Mouse (Mus musculus): ENCODE data around the gene Dnajb2. TPM values are rescaled to one million over a fixed set of nuclear protein-coding genes. Genes with fewer than 3 reads are reported as not detected.

Dnajb2 gene
- polyA plus RNA-seq, 1 experiment, result 23.8 TPM

GRCm38 (mm10) chr1:75191622-75192402 is 44.4 kb upstream of the Dnajb2 start, which contains the start of the genes Ankzf1 and Atg9a:
Ankzf1 (plus strand) TSS chr1:75192151.
Atg9a (minus strand) TSS chr1:75192196.
- no peaks in the 10 kb centered on the region for H3K9me3 ChIP-seq (replicated peaks; ENCODE audit: control insufficient read depth, insufficient read depth, low read length, poor library complexity, severe bottlenecking)
- peak within 1 kb of the TSS; percentile 82 for H3K9ac ChIP-seq (ENCODE audit: low read depth, poor library complexity, severe bottlenecking)
- peak within 1 kb of the TSS; percentile 86 for H3K4me3 ChIP-seq (ENCODE audit: low read depth, low read length)
- peak within 1 kb of the TSS; percentile 22; the same call in 1 of the 2 replicates for H3K27ac ChIP-seq (ENCODE audit: insufficient read depth, low read length)
- 0 out of 2 replicates have a peak, but pooled peaks cover 5% of the 10 kb centered on the region for H3K36me3 ChIP-seq (ENCODE audit: control insufficient read depth, insufficient read depth, low read length, poor library complexity, severe bottlenecking)
- no peaks in the 10 kb centered on the region for H3K27me3 ChIP-seq (ENCODE audit: control insufficient read depth, insufficient read depth, low read length, poor library complexity, severe bottlenecking)
- no peaks in the 10 kb centered on the region for H3K4me1 ChIP-seq (ENCODE audit: control insufficient read depth, insufficient read depth, low read length)
- TF ChIP-seq POLR2A (IDR thresholded peaks at IDR 0.05; ENCODE audit: insufficient read depth, low read length) (no peak), EP300 (IDR thresholded peaks at IDR 0.05; ENCODE audit: insufficient read depth, low read depth, low read length) (no peak), CTCF (IDR thresholded peaks at IDR 0.05; ENCODE audit: low read depth, low read length) (no peak)

DNA sequence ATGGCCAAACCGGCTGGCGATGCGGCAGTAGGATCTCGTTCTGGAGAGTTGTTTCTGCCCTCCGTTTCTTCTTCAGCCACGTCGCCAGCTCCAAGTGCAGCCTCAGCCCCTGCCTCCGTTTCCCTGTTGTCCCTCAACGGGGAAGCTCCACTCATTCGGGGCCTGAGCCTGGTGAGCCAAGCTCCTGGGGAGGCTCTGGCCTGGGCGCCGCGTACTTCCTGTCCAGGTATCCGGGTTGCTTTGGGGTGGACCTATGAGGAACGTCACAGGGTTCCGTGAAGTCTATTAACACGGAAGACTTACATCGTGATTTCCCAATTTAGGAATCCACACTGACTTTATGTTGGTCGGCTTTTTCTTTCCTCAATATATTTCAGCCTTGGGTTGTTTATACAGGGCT is 43.8 kb upstream of the Dnajb2 start:
- Histone ChIP-seq H3K36me3 (ENCODE audit: control insufficient read depth, insufficient read depth, low read length, poor library complexity, severe bottlenecking) (0 out of 2 replicates have a peak, but pooled peaks cover 5% of the 10 kb centered on the region), H3K4me1 (ENCODE audit: control insufficient read depth, insufficient read depth, low read length) (no peaks in the 10 kb centered on the region), H3K9me3 (replicated peaks; ENCODE audit: control insufficient read depth, insufficient read depth, low read length, poor library complexity, severe bottlenecking) (no peaks in the 10 kb centered on the region), H3K4me3 (ENCODE audit: low read depth, low read length) (peak overlapping the region; percentile 76), H3K9ac (ENCODE audit: low read depth, poor library complexity, severe bottlenecking) (peak overlapping the region; percentile 58), H3K27me3 (ENCODE audit: control insufficient read depth, insufficient read depth, low read length, poor library complexity, severe bottlenecking) (no peaks in the 10 kb centered on the region), H3K27ac (ENCODE audit: insufficient read depth, low read length) (peak overlapping the region; percentile 22; the same call in 1 of the 2 replicates)
- TF ChIP-seq EP300 (IDR thresholded peaks at IDR 0.05; ENCODE audit: insufficient read depth, low read depth, low read length) (no peak), CTCF (IDR thresholded peaks at IDR 0.05; ENCODE audit: low read depth, low read length) (no peak), POLR2A (IDR thresholded peaks at IDR 0.05; ENCODE audit: insufficient read depth, low read length) (no peak)

DNA sequence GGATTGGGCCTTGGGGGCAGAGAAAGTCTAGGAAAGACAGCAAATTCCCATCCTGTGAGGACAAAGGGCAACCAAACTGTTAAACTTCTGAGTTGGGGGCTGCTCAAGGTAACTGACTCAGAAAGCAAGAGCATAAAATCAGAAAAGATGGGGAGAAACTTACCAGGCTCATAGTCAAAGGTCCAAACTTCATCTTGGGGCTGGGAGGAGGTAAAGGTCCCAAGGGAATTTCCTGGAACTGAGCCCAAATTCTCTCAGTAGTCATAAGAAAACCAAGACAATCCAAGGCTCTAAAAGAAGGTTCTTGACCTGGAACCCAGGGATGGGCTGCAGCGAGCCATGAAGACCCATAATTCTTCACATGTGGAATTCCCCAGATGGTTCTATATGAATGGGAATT is 35.0 kb upstream of the Dnajb2 start:
- Histone ChIP-seq H3K9ac (ENCODE audit: low read depth, poor library complexity, severe bottlenecking) (no peak overlapping the region), H3K9me3 (replicated peaks; ENCODE audit: control insufficient read depth, insufficient read depth, low read length, poor library complexity, severe bottlenecking) (no peaks in the 10 kb centered on the region), H3K4me3 (ENCODE audit: low read depth, low read length) (no peak overlapping the region), H3K4me1 (ENCODE audit: control insufficient read depth, insufficient read depth, low read length) (no peaks in the 10 kb centered on the region), H3K36me3 (ENCODE audit: control insufficient read depth, insufficient read depth, low read length, poor library complexity, severe bottlenecking) (peaks cover 8% of the 10 kb centered on the region), H3K27me3 (ENCODE audit: control insufficient read depth, insufficient read depth, low read length, poor library complexity, severe bottlenecking) (no peaks in the 10 kb centered on the region), H3K27ac (ENCODE audit: insufficient read depth, low read length) (no peak overlapping the region)
- TF ChIP-seq EP300 (IDR thresholded peaks at IDR 0.05; ENCODE audit: insufficient read depth, low read depth, low read length) (no peak), POLR2A (IDR thresholded peaks at IDR 0.05; ENCODE audit: insufficient read depth, low read length) (no peak), CTCF (IDR thresholded peaks at IDR 0.05; ENCODE audit: low read depth, low read length) (no peak)

- Histone ChIP-seq H3K9me3 (replicated peaks; ENCODE audit: control insufficient read depth, insufficient read depth, low read length, poor library complexity, severe bottlenecking) (no peaks in the 10 kb centered on the region), H3K27ac (ENCODE audit: insufficient read depth, low read length) (no peak overlapping the region), H3K4me3 (ENCODE audit: low read depth, low read length) (peak overlapping the region; percentile 64), H3K4me1 (ENCODE audit: control insufficient read depth, insufficient read depth, low read length) (peaks cover 2% of the 10 kb centered on the region), H3K36me3 (ENCODE audit: control insufficient read depth, insufficient read depth, low read length, poor library complexity, severe bottlenecking) (peaks cover 12% of the 10 kb centered on the region), H3K27me3 (ENCODE audit: control insufficient read depth, insufficient read depth, low read length, poor library complexity, severe bottlenecking) (no peaks in the 10 kb centered on the region), H3K9ac (ENCODE audit: low read depth, poor library complexity, severe bottlenecking) (peak overlapping the region; percentile 55)
- TF ChIP-seq EP300 (IDR thresholded peaks at IDR 0.05; ENCODE audit: insufficient read depth, low read depth, low read length) (no peak), CTCF (IDR thresholded peaks at IDR 0.05; ENCODE audit: low read depth, low read length) (no peak), POLR2A (IDR thresholded peaks at IDR 0.05; ENCODE audit: insufficient read depth, low read length) (no peak)
Measured at GRCm38 (mm10) chr1:75208967-75209678, 27.1 kb upstream of the Dnajb2 start.

GRCm38 (mm10) chr1:75210136-75211087 is 25.8 kb upstream of the Dnajb2 start, which contains the start of the genes Glb1l and Stk16:
Glb1l (minus strand) TSS chr1:75210813.
Stk16 (plus strand) TSS chr1:75210838.
- H3K27ac ChIP-seq (ENCODE audit: insufficient read depth, low read length), result no peak within 1 kb of the TSS
- H3K36me3 ChIP-seq (ENCODE audit: control insufficient read depth, insufficient read depth, low read length, poor library complexity, severe bottlenecking), result peaks cover 24% of the 10 kb centered on the region
- no peaks in the 10 kb centered on the region for H3K9me3 ChIP-seq (replicated peaks; ENCODE audit: control insufficient read depth, insufficient read depth, low read length, poor library complexity, severe bottlenecking)
- peak within 1 kb of the TSS; percentile 97 for H3K4me3 ChIP-seq (ENCODE audit: low read depth, low read length)
- TF ChIP-seq CTCF (IDR thresholded peaks at IDR 0.05; ENCODE audit: low read depth, low read length), result no peak
- no peak for TF ChIP-seq EP300 (IDR thresholded peaks at IDR 0.05; ENCODE audit: insufficient read depth, low read depth, low read length)
- peak; percentile 54 for TF ChIP-seq POLR2A (IDR thresholded peaks at IDR 0.05; ENCODE audit: insufficient read depth, low read length)
- H3K4me1 ChIP-seq (ENCODE audit: control insufficient read depth, insufficient read depth, low read length), result peaks cover 2% of the 10 kb centered on the region
- no peaks in the 10 kb centered on the region for H3K27me3 ChIP-seq (ENCODE audit: control insufficient read depth, insufficient read depth, low read length, poor library complexity, severe bottlenecking)
- peak within 1 kb of the TSS; percentile 79 for H3K9ac ChIP-seq (ENCODE audit: low read depth, poor library complexity, severe bottlenecking)
